Mouse (Mus musculus): ENCODE data around the gene Arl4a. TPM values are rescaled to one million over a fixed set of nuclear protein-coding genes. Genes with fewer than 3 reads are reported as not detected.

Arl4a gene
- 32.1 TPM for polyA plus RNA-seq (2014; fragmentation: Illumina TruSeq; extraction: RNeasy Lipid Tissue Mini Kit (QIAGEN cat#74804); ENCODE audit: low read depth, low replicate concordance)

GRCm38 (mm10) chr12:40037876-40038463, at the start of gene Arl4a:
Gene Arl4a (minus strand): TSS chr12:40038025.

Other genes with a start within 250 kb of the Arl4a start
- gene Scin, start 96.2 kb upstream of the Arl4a start, polyA plus RNA-seq (2014; fragmentation: Illumina TruSeq; extraction: RNeasy Lipid Tissue Mini Kit (QIAGEN cat#74804); ENCODE audit: low read depth, low replicate concordance) = 2.2 TPM
- 45.9 TPM for gene Lsmem1, start 161.5 kb upstream of the Arl4a start, polyA plus RNA-seq (2014; fragmentation: Illumina TruSeq; extraction: RNeasy Lipid Tissue Mini Kit (QIAGEN cat#74804); ENCODE audit: low read depth, low replicate concordance)
- gene Ifrd1, start 210.5 kb upstream of the Arl4a start, polyA plus RNA-seq (2014; fragmentation: Illumina TruSeq; extraction: RNeasy Lipid Tissue Mini Kit (QIAGEN cat#74804); ENCODE audit: low read depth, low replicate concordance) = 89.1 TPM